Mouse (Mus musculus) megakaryocyte, adult 5-6 weeks (primary cell): Measurements from ENCODE around the gene Zfp931. TPM values are rescaled to one million over a fixed set of nuclear protein-coding genes. Genes with fewer than 3 reads are reported as not detected.
A peak's percentile ranks its signal among the peaks of the same experiment; 100 is the strongest.
"Not testable (repeated sequence)": the region's sequence is repeated elsewhere in the genome, so short reads cannot be mapped to it uniquely, and the experiment has no call there.

Experiments used
- ATAC-seq: 2 replicates; pipeline ENCODE4 v1.8.0; 2016; ENCODE audit warnings: mild to moderate bottlenecking, inconsistent platforms; ENCODE audit not compliant: poor library complexity, severe bottlenecking
- total RNA-seq, 2 experiments: library from RNA; stranded (forward) in 1 of 2; stranded (reverse) in 1 of 2; fragments of 153-499, 151-499 nt in 1 of 2; fragments of 221-1000, 200-1000 nt in 1 of 2; gene quantifications; 2 replicates each; pipeline versions ENCODE4 v1.2.3 to v1.2.4; 2015 to 2017

Zfp931 gene
- total RNA-seq (2015) (8.1 and 20.8 TPM in 2 replicates), total RNA-seq (2017) (11.4 and 14.1 TPM in 2 replicates)

- ATAC-seq = 0 out of 2 replicates have a peak, but pooled peaks have one; percentile 49
These were observed at the start of gene Zfp931 for GRCm38 (mm10) chr2:178078166-178078717. Gene Zfp931 (minus strand): TSS chr2:178078476.

DNA sequence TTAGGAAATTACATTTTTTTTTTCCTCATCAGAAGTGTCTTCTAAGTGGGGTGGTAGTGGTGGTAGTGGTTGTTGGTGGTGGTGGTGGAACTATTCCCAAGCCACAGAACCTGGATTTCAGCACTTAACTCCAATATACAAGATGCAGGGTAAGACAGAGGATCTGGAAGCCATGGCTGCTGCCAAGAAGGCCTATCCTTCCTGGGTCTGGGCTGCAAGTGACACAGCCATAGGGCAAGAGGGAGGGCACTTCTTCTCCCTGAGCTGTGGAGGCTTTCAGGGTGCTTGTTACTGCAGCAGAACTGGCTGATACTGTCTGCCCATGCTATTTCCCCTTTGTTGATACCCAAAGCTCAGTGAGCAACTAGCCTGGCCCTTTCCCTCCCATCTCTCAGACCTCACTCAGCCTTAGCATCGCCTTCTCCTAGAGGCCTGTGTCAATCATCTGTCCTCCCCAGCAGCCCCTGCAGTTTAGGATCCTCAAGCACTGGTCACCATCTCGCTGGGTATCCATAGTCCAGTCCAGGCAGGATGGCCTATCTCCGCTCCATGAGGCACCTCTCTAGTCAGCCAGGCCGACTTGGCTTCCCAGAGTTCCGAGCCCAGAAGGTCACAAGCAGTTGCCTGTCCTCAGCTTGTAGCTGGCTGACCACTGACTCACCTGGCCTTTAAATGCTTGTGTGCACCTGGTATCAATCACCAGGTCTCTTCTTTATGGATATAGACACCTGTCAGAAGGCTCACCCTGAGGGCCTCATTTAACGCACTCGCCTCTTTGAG is 48.0 kb upstream of the Zfp931 start:
- no peak for ATAC-seq

GRCm38 (mm10) chr2:178125427-178125826 is 47.2 kb upstream of the Zfp931 start:
- no peak for ATAC-seq

DNA sequence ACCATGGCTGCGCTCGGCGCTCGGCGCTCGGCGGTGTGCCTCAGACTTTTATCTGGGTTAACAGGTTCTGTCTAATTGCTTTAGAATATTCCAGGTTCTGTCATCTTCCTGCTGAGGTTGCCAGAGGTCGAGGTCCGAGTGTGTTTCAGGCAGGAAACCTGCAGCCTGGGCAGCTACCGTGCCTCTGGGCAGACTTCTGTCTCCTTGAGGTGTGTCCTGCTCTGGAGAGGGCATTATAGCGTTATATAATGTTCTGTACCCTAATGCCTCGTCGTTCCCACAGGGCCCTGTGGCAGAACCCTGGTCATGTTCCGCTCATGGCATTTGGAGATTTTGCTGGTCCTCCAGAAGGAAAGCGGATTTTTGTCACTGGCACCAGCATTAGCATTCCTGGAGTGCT is 45.2 kb upstream of the Zfp931 start:
- ATAC-seq = no peak

- no peak for ATAC-seq
These were observed 43.8 kb upstream of the Zfp931 start for GRCm38 (mm10) chr2:178121946-178122665.

DNA sequence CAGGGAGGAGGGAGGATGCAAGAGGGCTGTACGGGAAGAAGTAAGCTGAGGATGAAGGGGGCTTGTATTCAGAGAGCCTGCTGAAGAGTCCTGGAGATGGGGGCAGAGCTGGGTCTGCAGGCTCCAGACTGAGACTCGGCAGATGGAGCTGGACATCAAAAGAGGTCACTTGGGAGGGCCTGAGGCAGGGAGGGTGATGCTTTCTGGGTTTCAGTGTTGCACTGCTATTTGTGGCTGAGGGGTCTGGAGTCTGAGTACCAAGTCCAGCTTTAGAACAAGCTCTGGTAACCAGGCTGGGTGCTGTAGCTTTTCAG is 43.1 kb upstream of the Zfp931 start:
- ATAC-seq = no peak

DNA sequence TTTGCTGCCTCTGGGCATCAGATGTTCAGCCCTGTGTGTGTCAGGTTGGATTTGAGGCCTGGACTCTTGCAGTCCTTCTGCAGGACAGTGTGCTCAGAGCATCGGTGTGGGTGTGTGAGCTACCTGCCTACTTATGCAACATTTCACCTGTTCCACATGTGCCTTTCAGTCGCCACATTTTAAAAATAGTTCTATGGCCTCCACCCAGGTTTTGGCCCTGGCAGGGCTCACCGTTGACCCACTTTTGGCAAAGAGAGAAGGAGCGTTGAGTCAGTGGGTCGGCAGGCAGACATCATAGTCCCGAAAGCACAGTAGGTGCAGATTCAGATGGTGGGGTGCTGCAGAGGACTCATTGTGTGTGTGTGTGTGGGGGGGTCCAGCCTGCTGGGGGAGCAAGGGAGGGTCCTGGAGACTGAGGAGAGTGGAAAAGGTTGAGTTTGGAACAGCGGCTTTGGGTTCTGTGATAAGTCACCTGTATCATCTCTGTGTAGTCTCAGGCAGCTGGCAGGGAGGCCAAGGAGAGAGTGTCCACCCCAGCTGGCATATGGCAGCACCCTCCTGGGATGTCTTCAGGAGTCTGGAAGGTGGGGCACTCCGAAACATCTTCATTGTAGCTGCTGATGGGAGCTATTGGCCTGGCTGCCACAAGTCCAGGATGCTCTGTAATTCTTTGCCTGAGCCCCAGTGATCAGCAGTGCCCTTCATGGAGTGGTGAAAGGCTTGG is 42.5 kb upstream of the Zfp931 start:
- no peak for ATAC-seq

GRCm38 (mm10) chr2:178120356-178120645 is 42.0 kb upstream of the Zfp931 start:
- no peak for ATAC-seq

DNA sequence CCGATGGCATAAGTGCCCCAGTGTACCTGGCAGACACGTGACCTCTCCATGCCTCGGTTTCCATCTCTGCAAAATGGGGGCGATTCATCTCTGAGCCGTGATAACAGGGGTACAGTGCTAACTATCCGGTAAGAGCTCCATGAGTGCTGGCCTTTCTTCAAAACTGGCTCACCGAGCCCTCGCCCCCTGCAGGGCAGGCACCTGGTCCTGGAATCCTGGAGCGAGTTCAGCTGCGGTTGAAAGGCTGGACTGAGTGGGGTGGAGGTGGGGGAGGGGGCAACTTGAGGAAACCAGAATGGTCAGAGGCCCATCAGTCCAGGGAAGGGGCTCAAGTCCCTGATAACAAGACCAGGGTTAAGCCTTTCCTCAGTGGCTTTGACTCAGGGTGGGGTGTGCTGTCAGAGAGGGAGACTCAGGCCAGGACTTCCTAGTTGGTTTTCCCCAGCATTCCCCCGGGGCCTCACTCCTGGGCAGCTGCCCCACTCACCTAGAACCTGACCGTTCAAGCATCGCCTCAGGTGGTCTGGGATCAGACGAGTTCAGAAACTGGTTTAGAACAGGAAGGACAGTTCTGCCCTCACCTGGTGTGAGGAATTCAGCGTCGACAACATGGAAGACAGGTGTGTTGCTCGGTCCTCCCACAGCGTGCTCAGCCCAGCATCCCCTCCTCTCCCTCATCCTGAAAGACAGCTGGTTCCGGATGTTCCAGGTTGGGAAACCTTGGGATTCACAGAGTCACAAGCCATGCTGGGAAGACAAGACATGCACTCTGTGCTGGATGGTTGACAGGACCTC is 41.5 kb upstream of the Zfp931 start:
- no peak for ATAC-seq

GRCm38 (mm10) chr2:178118801-178119560 is 40.7 kb upstream of the Zfp931 start, which contains the start of gene Phactr3:
Gene Phactr3 (plus strand): TSS chr2:178118975.
- no peak for ATAC-seq

DNA sequence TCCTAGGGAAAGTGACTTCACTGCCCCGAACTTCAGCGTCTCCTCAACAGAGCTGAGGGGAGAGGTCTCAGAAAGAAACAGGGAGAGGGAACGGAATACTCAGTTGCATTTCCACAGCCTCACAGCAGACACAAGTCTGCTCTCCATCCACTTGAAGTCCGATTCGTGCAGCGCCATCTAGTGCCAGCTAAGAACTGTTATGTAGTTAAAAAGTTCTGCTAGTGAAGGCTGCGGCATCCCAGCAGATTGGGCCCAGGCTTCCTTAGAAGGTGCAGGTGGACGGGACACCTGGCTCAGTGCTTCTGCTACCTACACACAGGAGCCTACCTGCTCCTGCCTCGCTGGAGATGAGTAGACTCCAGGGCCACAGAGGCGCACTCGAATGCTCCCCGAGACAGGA is 39.7 kb upstream of the Zfp931 start:
- ATAC-seq = 0 out of 2 replicates have a peak, but pooled peaks have one; percentile 41

DNA sequence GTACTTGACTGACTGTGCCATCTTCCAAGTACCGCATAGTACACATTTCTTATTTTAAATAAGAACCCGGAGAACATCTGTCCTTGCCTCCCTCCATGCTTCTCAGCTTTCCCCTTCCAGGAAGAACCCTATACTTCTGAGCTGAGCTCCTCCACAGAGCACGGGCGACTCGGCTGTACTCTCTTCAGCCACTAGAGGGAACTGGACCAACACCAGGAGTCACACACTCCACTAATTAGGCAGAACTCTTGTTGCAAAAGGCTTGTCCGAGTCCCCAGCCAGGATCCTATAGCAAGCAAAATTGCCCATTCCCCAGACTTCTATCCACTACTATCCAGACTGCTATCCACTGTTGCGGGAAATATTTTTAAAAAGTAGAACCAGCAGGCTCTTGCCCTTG is 23.7 kb upstream of the Zfp931 start:
- peak; percentile 69 for ATAC-seq

DNA sequence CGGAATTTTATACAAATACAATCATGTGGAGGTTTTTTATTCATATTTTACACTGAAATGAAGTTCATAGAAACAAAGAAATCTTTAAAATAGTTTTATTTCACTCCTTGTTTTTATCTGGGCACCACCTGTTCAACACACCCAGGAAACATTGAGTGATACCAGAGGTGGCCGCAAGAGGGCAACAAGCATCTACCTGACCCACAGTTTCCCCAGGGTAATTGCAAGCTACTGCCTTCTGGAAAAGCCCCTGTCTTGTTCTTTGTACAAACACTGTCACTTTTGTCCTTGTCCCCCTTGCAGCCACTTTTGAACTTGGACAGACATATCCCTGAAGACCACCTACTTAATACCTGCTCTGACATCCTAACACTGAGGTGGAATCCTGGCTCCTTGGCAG is 19.7 kb upstream of the Zfp931 start:
- ATAC-seq = peak; percentile 77

- ATAC-seq = no peak
These were observed 11.3 kb upstream of the Zfp931 start for GRCm38 (mm10) chr2:178089586-178089985.

GRCm38 (mm10) chr2:178058195-178058594 is 20.1 kb downstream of the Zfp931 start:
- peak; percentile 95 for ATAC-seq

DNA sequence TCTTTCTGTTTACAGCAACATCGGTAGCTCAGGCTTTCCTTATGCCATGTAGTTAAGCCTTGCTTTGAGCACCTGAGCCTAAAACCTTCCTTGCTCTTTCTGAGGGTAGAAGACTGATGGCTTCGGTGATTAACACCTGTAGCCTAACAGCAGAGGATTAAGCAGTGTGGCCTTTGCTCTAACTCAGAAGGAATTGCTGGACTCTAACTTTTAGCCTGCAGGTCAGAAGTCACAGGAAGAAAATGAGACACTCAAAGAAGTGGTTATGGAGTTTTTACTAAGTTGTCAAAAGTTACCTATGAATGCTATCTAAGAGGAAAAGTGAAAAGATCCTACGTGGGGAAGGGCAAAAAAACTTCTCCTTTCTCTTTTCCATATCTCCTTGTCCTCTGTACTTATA is 50.7 kb downstream of the Zfp931 start:
- not testable (repeated sequence) for ATAC-seq

- not testable (repeated sequence) for ATAC-seq
These were observed 54.4 kb downstream of the Zfp931 start for GRCm38 (mm10) chr2:178023861-178024260.

- ATAC-seq = peak; percentile 81
These were observed 55.2 kb downstream of the Zfp931 start, which contains the start of gene Zfp971 for GRCm38 (mm10) chr2:178023011-178023611. Gene Zfp971 (plus strand): TSS chr2:178023284.

DNA sequence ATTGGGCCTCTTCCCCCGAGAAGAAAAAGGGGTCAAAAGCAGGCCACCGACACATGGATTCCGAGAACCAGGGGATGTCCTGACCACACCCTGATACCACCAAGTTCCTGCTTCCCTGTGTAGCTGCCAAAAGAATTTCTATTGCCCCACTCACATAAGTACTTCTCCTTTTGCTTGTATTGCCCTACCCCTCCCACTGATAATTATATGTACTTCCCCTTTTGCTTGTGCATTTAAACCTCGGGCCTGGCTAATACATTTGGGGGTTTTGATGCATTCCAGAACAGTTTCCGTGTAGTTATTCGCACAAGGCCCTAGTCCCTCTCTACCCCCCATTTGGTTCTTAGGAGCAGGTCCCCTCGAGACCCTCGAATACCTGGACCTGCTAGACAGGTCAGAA is 57.5 kb downstream of the Zfp931 start:
- ATAC-seq = peak; percentile 96
